Mouse (Mus musculus) lung, adult 2 months (tissue): ENCODE data around the gene Acot8.

Source experiments
- CTCF ChIP-seq: fragments of 200-500 bp; IDR thresholded peaks from 2 replicates; pipeline ENCODE4 v1.5.1; 2011; ENCODE audit warnings: mild to moderate bottlenecking, low read length, control low read depth; ENCODE audit not compliant: insufficient read depth
- POLR2A ChIP-seq: fragments of 200-500 bp; IDR thresholded peaks from 2 replicates; pipeline ENCODE4 v1.6.1; 2011; ENCODE audit warnings: low read depth, mild to moderate bottlenecking, control low read depth, low read length, borderline replicate concordance; ENCODE audit errors: extremely low read depth

DNA sequence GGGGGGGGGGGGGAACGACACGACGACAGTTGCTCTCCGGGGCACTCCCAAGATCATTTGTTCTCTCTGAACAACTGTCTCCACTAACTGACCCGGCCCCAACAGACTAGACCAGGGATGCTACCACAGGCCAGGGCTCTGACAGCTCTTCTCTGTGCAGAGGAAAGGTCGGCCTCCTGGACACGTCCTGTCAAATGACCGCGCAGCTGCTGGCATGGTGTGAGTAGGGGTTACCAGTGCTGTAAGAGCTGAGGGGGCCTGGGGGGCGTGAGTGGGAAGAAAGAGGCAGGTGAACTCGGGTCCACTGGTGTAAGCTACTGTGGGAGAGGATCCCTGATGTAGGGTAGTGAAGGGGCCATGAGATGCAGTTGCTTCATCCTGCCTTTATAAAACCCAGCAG, 46.8 kb downstream of the Acot8 start:
- TF ChIP-seq CTCF (no peak), POLR2A (no peak)
